Mouse (Mus musculus) midbrain, embryonic 15.5 days (tissue): ENCODE results near the gene Slc22a29. TPM values are rescaled to one million over a fixed set of nuclear protein-coding genes. Genes with fewer than 3 reads are reported as not detected.
"Not testable (repeated sequence)": the region's sequence is repeated elsewhere in the genome, so short reads cannot be mapped to it uniquely, and the experiment has no call there.

ENCODE experiments used
- ATAC-seq: fragments of 200-750 bp; cut with Nextera tagmentation; replicated peaks from 2 replicates; pipeline ENCODE4 v1.8.0; 2017; ENCODE audit warnings: moderate TSS enrichment
- H3K27ac ChIP-seq: fragments of 300-500 bp; sonication (generic); 2 replicates; pipeline ENCODE4 v1.5.1; 2015; ENCODE audit warnings: mild to moderate bottlenecking, inconsistent platforms
- H3K27me3 ChIP-seq: fragments of 300-500 bp; sonication (generic); replicated peaks from 2 replicates; pipeline ENCODE4 v1.6.1; 2015; ENCODE audit warnings: inconsistent platforms
- H3K36me3 ChIP-seq: fragments of 300-500 bp; sonication (generic); replicated peaks from 2 replicates; pipeline ENCODE4 v1.6.1; 2015; ENCODE audit warnings: inconsistent platforms
- H3K4me1 ChIP-seq: fragments of 300-500 bp; sonication (generic); 2 replicates; pipeline ENCODE4 v1.6.1; 2015; ENCODE audit warnings: inconsistent platforms
- H3K4me2 ChIP-seq: fragments of 300-500 bp; sonication (generic); 2 replicates; pipeline ENCODE4 v1.6.1; 2015; ENCODE audit warnings: inconsistent platforms, mild to moderate bottlenecking, moderate library complexity
- H3K4me3 ChIP-seq: fragments of 300-500 bp; sonication (generic); 2 replicates; pipeline ENCODE4 v1.5.1; 2015; ENCODE audit warnings: mild to moderate bottlenecking, inconsistent platforms
- H3K9ac ChIP-seq: fragments of 300-500 bp; sonication (generic); 2 replicates; pipeline ENCODE4 v1.6.1; 2015; ENCODE audit warnings: mild to moderate bottlenecking, inconsistent platforms
- H3K9me3 ChIP-seq: fragments of 300-500 bp; sonication (generic); 2 replicates; pipeline ENCODE4 v1.6.1; 2016; ENCODE audit warnings: inconsistent platforms
- WGBS: fragments of 180-500 bp; shearing (Covaris S2); methylation state at CpG from one replicate; pipeline ENCODE4 v1.1.7; 2015; ENCODE audit warnings: mixed read lengths; 5-methylcytosine and 5-hydroxymethylcytosine counted together
- polyA plus RNA-seq: library from polyadenylated mRNA; unstranded; fragments of >200 nt; fragmentation: Nextera tagmentation; extraction: Ambion mirVana; gene quantifications from 2 replicates; pipeline ENCODE4 v1.2.1, GENCODE M21; 2015

The Slc22a29 gene
- polyA plus RNA-seq = 0.06 and 0.11 TPM in 2 replicates

DNA sequence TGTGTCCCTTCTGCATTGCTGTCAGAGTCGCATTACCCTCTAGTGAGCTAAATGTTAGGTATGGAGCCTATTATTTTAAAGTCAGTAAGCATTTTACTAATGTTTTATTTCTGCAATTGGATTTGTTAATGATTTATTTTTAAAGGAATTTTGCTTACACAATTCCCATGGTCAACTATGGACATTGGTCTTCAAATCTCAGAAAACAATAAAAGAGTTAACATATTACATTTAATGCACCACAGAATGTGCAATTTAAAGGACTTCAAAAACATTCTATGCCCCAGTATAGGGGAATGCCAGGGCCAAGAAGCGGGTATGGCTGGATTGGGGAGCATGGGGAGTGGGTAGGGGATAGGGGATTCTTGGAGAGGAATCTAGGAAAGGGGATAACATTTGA lies at the start of gene Slc22a29:
Gene Slc22a29, minus strand, starts transcription at position 101 of the 400 bp plus-strand sequence.
- Histone ChIP-seq H3K36me3 (no peaks in the 10 kb centered on the region), H3K4me3 (no peak within 1 kb of the TSS), H3K4me2 (no peak within 1 kb of the TSS), H3K4me1 (no peaks in the 10 kb centered on the region), H3K27ac (no peak within 1 kb of the TSS), H3K27me3 (no peaks in the 10 kb centered on the region), H3K9ac (no peak within 1 kb of the TSS), H3K9me3 (peaks cover 3% of the 10 kb centered on the region; the same call in 1 of the 2 replicates)
- 85% methylated on average over 2 of the region's 2 CpGs for WGBS
- ATAC-seq = no peak

DNA sequence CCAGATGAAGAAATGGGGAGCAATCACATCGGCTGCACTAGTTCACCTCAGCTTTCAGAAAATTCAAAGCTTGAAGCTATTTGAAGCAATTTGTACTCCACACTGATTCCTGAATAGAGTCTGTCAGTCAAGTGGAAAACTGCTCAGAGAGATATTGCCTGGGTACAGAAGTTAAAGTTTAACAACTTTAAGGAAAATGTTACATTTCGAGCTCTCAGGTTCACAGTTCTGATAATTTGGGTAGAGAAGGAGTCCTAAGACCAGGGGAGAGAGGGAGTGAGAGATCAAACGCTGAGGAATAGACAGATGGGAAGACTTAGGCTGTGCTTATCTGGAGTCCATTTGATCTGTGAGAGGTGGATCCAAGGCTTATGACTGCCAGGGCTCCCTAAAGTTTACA lies 46.6 kb upstream of the Slc22a29 start:
- H3K36me3 ChIP-seq = no peaks in the 10 kb centered on the region
- no peaks in the 10 kb centered on the region for H3K4me1 ChIP-seq
- no peak overlapping the region for H3K27ac ChIP-seq
- 75% methylated on average over 3 of the region's 3 CpGs for WGBS
- H3K9ac ChIP-seq = no peak overlapping the region
- no peak overlapping the region for H3K4me2 ChIP-seq
- ATAC-seq = no peak
- peaks cover 4% of the 10 kb centered on the region; the same call in 1 of the 2 replicates for H3K9me3 ChIP-seq
- H3K4me3 ChIP-seq = no peak overlapping the region
- H3K27me3 ChIP-seq = no peaks in the 10 kb centered on the region

DNA sequence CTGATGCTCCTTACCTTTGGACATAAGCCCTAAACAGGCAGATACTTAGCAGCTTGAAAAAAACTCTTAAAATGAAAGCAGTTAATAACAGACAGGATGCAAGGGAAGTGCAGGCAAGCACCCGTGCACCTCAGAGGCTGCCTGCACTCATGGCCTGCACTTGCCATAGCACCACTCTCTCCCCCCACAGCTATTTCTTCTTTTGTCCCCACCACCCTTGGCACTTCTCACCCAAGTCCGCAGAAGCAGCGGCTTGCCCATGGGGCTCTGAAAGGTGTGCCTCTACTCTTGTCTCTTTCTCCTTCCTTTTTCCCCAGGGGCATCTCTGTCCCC lies 34.0 kb upstream of the Slc22a29 start:
- H3K27me3 ChIP-seq = no peaks in the 10 kb centered on the region
- peak overlapping the region; percentile 60 for H3K4me2 ChIP-seq
- WGBS = 32% methylated on average over 3 of the region's 3 CpGs
- H3K36me3 ChIP-seq = no peaks in the 10 kb centered on the region
- H3K4me1 ChIP-seq = no peaks in the 10 kb centered on the region
- ATAC-seq = peak; percentile 66; the same call in 1 of the 2 replicates
- peaks cover 4% of the 10 kb centered on the region; the same call in 1 of the 2 replicates for H3K9me3 ChIP-seq
- peak overlapping the region; percentile 60 for H3K4me3 ChIP-seq
- peak overlapping the region; percentile 59 for H3K9ac ChIP-seq
- H3K27ac ChIP-seq = peak overlapping the region; percentile 77; the same call in 1 of the 2 replicates

DNA sequence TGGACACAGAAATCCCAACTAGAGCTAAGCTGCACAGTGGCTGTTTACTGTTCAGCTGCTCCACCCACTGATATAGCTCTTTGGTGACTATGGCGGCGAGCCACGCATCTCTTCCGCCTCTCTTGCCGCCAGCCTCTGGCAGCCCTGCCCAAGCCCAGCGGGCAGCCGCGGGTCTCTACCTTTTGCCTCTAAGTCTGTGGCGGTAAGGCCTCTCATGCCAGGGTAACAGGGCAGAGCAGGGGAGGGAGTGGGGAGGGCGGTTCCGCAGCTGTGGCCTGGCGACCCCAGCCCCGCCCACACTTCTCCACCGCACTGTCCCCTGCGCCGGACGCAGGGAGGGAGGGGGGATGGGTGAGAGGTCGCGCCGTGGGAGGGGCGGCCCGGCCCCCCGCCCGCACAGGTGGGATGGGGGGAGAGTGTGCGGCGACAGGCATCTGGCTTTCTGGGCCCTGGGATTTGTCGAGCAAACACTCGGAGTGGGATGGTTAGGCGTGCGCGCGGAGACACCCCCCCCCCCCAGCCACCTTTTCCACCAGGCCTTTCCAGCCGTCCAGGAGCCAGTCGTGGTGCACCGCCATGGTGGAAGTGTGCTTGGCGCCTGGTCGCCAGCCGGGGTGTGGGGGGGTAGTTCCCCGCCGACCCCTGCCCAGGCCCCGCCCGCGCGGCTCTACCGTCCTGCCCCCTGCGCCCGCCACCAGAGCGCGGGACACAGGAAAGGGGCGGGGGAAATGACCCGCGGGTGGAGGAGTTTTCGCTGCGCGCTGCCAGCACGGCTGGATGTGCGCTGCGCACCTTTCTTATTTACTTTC lies 33.4 kb upstream of the Slc22a29 start:
- H3K27ac ChIP-seq = peak overlapping the region; percentile 77
- H3K9ac ChIP-seq = peak overlapping the region; percentile 59
- H3K36me3 ChIP-seq = no peaks in the 10 kb centered on the region
- H3K9me3 ChIP-seq = no peaks in the 10 kb centered on the region
- H3K4me2 ChIP-seq = peak overlapping the region; percentile 60
- peak; percentile 97 for ATAC-seq
- WGBS = 10% methylated on average over 47 of the region's 58 CpGs
- H3K4me1 ChIP-seq = no peaks in the 10 kb centered on the region
- H3K4me3 ChIP-seq = peak overlapping the region; percentile 60
- H3K27me3 ChIP-seq = no peaks in the 10 kb centered on the region

DNA sequence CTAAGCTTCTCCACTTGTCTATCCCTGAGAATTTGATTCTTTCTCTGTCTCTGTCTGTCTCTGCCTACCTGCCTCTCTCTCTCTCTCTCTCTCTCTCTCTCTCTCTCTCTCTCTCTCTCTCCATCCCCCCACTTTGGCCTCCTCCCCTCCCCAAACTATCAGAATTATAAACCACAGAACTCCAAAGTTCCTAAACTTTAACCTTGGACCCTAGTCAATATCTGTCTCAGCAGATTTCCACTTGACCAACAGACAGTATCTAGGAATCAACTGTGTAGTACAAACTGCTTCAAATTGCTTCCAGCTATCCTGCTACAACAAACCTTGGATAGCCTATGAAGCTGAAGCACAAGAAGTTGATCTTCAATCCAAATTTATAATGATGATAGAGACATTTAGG lies 10.2 kb upstream of the Slc22a29 start:
- Histone ChIP-seq H3K4me1 (no peaks in the 10 kb centered on the region), H3K36me3 (no peaks in the 10 kb centered on the region), H3K27ac (no peak overlapping the region), H3K9ac (no peak overlapping the region), H3K4me2 (no peak overlapping the region), H3K4me3 (no peak overlapping the region), H3K27me3 (no peaks in the 10 kb centered on the region), H3K9me3 (no peaks in the 10 kb centered on the region; the same call in 1 of the 2 replicates)
- ATAC-seq = no peak

DNA sequence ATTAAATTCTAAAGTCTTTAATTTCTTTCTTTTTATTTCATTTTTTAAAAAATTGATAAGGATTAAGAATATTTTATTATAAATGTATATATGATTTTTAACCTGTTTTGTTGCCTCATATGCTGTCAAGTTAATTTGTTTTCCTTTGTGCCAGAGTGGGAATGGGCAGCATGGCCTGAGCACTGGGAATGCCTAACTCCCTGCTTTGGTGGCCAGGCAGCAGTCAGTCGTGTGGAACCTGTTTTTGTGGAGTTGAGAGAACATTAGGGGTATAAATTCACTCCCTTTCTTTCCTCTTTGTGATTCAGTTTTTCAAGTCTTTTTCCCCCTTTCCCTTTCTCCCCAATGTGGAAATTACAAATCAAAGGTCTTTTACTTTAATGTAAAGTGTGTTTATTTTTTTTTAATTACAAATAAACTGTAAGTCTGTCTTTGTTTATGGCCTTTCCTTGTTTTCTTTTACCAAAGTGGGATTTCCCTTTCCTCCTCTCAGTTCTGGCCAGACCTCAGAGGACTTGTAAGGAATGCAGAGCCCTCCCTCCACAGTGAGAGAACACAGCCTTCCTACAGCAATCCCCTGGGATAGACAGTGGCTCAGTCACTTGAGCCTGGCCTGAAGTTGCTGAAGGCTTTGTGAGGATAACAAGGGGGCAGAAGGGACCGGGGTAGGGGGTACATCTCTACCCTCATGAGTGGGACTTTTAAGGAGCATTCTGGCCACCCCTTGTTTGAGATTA lies 69.7 kb downstream of the Slc22a29 start:
- no peak for ATAC-seq
- Histone ChIP-seq H3K27ac (no peak overlapping the region), H3K4me2 (no peak overlapping the region), H3K9ac (no peak overlapping the region), H3K4me1 (no peaks in the 10 kb centered on the region), H3K36me3 (no peaks in the 10 kb centered on the region), H3K9me3 (peaks cover 16% of the 10 kb centered on the region), H3K4me3 (no peak overlapping the region), H3K27me3 (no peaks in the 10 kb centered on the region)
- WGBS = 57% methylated on average over 2 of the region's 2 CpGs

DNA sequence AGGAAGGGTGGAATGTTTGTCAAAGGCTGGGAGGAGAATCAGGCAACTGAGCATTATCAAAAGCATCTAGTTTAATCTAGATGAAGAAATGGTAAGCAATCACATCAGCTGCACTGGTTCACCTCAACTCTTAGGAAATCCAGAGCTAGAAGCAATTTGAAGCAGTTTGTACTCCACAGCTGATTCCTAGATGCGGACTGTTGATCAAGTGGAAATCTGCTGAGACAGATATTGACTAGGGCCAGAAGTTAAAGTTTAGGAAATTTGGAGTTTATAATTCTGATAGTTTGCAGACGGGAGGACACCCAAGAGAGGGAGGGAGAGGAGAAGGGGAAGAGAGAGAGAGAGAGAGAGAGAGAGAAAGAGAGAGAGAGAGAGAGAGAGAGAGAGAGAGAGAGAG lies 76.0 kb downstream of the Slc22a29 start:
- H3K4me2 ChIP-seq, H3K27me3 ChIP-seq, H3K9me3 ChIP-seq, H3K36me3 ChIP-seq, H3K9ac ChIP-seq, ATAC-seq, H3K4me3 ChIP-seq, H3K4me1 ChIP-seq, H3K27ac ChIP-seq: not testable (repeated sequence)
- WGBS = 63% methylated on average over 2 of the region's 2 CpGs

DNA sequence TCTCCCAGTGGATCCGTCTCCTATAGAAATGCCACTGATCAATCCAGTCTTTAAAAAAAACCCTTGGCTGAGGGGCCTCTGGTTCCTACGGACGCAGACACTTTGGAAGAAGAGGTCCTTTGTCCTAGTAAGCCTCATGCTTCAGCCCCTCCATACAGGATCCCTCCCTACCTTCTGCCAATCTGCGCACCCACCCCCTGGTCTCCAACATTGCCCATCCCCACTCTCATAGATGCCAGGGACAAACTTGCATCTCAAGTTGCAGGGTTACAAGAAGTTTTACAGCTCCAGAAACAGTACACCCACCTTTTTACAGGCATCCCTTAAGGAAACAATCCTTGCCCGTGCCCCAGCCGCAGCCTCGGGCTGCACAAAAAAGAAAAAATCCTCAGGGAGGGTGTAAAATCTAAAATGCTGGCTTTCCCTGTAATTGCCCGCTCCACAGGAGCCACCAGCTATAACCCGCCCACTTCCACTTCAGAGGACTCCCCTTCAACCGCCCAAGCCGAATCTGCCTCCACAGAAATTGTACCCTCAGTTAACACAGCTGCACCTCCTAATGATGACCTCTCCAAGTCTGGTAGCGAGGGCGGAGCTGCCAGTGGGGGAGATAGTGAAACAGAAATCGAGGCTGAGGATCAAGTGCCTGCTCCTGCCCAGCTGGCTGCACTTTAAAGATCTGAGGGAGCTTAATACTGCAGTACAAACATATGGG lies 84.4 kb downstream of the Slc22a29 start:
- H3K4me1 ChIP-seq, H3K36me3 ChIP-seq, H3K27ac ChIP-seq, H3K9ac ChIP-seq, ATAC-seq, H3K4me2 ChIP-seq, H3K4me3 ChIP-seq, H3K9me3 ChIP-seq, H3K27me3 ChIP-seq: not testable (repeated sequence)
- WGBS = 74% methylated on average over 14 of the region's 14 CpGs

DNA sequence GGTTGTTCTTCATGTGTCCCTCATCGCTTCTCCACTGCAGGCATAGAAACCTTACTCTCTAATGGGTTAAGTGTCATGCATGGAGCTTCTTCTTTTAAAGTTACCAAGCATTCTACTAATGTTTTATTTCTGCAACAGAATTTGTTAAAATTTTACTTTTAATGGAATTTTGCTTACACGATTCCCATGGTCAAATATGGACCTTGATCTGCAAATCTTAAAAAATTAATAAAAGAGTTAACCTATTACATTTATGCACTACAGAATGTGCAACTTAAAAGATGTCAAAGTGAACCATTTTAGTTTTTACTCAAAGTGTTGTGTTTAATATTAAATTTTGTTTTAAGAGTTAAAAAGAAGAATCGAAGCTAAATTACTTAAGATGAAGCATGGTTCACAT lies 86.8 kb downstream of the Slc22a29 start, which contains the start of gene Slc22a28:
Gene Slc22a28, minus strand, starts transcription at position 102 of the 400 bp plus-strand sequence.
- H3K36me3 ChIP-seq, H3K4me1 ChIP-seq, H3K27ac ChIP-seq, H3K9me3 ChIP-seq, H3K9ac ChIP-seq, H3K27me3 ChIP-seq, H3K4me2 ChIP-seq, H3K4me3 ChIP-seq, ATAC-seq: not testable (repeated sequence)
- 95% methylated on average over 3 of the region's 3 CpGs for WGBS

Other genes with a start within 250 kb of the Slc22a29 start
- gene Slc22a28, start 86.9 kb downstream of the Slc22a29 start, polyA plus RNA-seq = not detected in 2 replicates
- not detected in 2 replicates for gene Slc22a30, start 186.2 kb upstream of the Slc22a29 start, polyA plus RNA-seq